Mouse (Mus musculus): Measurements from ENCODE around the gene Olfr1501. TPM values are rescaled to one million over a fixed set of nuclear protein-coding genes. Genes with fewer than 3 reads are reported as not detected.

The Olfr1501 gene
- not detected for polyA plus RNA-seq (2014; fragmentation: Illumina TruSeq; extraction: RNeasy Lipid Tissue Mini Kit (QIAGEN cat#74804); ENCODE audit: insufficient read depth, low read depth, low replicate concordance)

GRCm38 (mm10) chr19:13850592-13850991 is at the start of gene Olfr1501:
Gene Olfr1501 (minus strand): TSS chr19:13850692.

GRCm38 (mm10) chr19:13897828-13898227 is 47.3 kb upstream of the Olfr1501 start, which contains the start of gene Olfr1504:
Gene Olfr1504 (minus strand): TSS chr19:13897928.

GRCm38 (mm10) chr19:13861495-13861894 is 11.0 kb upstream of the Olfr1501 start, which contains the start of gene Olfr1502:
Gene Olfr1502 (plus strand): TSS chr19:13861795.

GRCm38 (mm10) chr19:13830388-13830787 is 20.1 kb downstream of the Olfr1501 start, which contains the start of gene Olfr1500:
Gene Olfr1500 (minus strand): TSS chr19:13830488.

GRCm38 (mm10) chr19:13819347-13819746 is 31.1 kb downstream of the Olfr1501 start, which contains the start of gene Olfr1499:
Gene Olfr1499 (minus strand): TSS chr19:13819447.

GRCm38 (mm10) chr19:13798102-13798501 is 52.4 kb downstream of the Olfr1501 start, which contains the start of gene Olfr1497:
Gene Olfr1497 (minus strand): TSS chr19:13798202.

Other genes starting within 250 kb of the Olfr1501 start
- not detected for gene Olfr1487, start 233.3 kb downstream of the Olfr1501 start, polyA plus RNA-seq (2014; fragmentation: Illumina TruSeq; extraction: RNeasy Lipid Tissue Mini Kit (QIAGEN cat#74804); ENCODE audit: insufficient read depth, low read depth, low replicate concordance)
- gene Olfr1489, start 219.1 kb downstream of the Olfr1501 start, polyA plus RNA-seq (2014; fragmentation: Illumina TruSeq; extraction: RNeasy Lipid Tissue Mini Kit (QIAGEN cat#74804); ENCODE audit: insufficient read depth, low read depth, low replicate concordance), result not detected
- gene Olfr1490, start 199.6 kb downstream of the Olfr1501 start, polyA plus RNA-seq (2014; fragmentation: Illumina TruSeq; extraction: RNeasy Lipid Tissue Mini Kit (QIAGEN cat#74804); ENCODE audit: insufficient read depth, low read depth, low replicate concordance), result not detected
- gene Olfr1491, start 153.4 kb downstream of the Olfr1501 start, polyA plus RNA-seq (2014; fragmentation: Illumina TruSeq; extraction: RNeasy Lipid Tissue Mini Kit (QIAGEN cat#74804); ENCODE audit: insufficient read depth, low read depth, low replicate concordance), result not detected
- gene Olfr1493-ps1, start 127.4 kb downstream of the Olfr1501 start, polyA plus RNA-seq (2014; fragmentation: Illumina TruSeq; extraction: RNeasy Lipid Tissue Mini Kit (QIAGEN cat#74804); ENCODE audit: insufficient read depth, low read depth, low replicate concordance), result not detected
- gene Olfr1494, start 111.0 kb downstream of the Olfr1501 start, polyA plus RNA-seq (2014; fragmentation: Illumina TruSeq; extraction: RNeasy Lipid Tissue Mini Kit (QIAGEN cat#74804); ENCODE audit: insufficient read depth, low read depth, low replicate concordance), result not detected
- gene Olfr1495, start 86.1 kb downstream of the Olfr1501 start, polyA plus RNA-seq (2014; fragmentation: Illumina TruSeq; extraction: RNeasy Lipid Tissue Mini Kit (QIAGEN cat#74804); ENCODE audit: insufficient read depth, low read depth, low replicate concordance), result not detected
- gene Olfr1496, start 72.8 kb downstream of the Olfr1501 start, polyA plus RNA-seq (2014; fragmentation: Illumina TruSeq; extraction: RNeasy Lipid Tissue Mini Kit (QIAGEN cat#74804); ENCODE audit: insufficient read depth, low read depth, low replicate concordance), result not detected
- not detected for gene Olfr1497, start 52.5 kb downstream of the Olfr1501 start, polyA plus RNA-seq (2014; fragmentation: Illumina TruSeq; extraction: RNeasy Lipid Tissue Mini Kit (QIAGEN cat#74804); ENCODE audit: insufficient read depth, low read depth, low replicate concordance)
- not detected for gene Olfr1499, start 31.2 kb downstream of the Olfr1501 start, polyA plus RNA-seq (2014; fragmentation: Illumina TruSeq; extraction: RNeasy Lipid Tissue Mini Kit (QIAGEN cat#74804); ENCODE audit: insufficient read depth, low read depth, low replicate concordance)
- gene Olfr1500, start 20.2 kb downstream of the Olfr1501 start, polyA plus RNA-seq (2014; fragmentation: Illumina TruSeq; extraction: RNeasy Lipid Tissue Mini Kit (QIAGEN cat#74804); ENCODE audit: insufficient read depth, low read depth, low replicate concordance), result not detected
- not detected for gene Olfr1502, start 11.1 kb upstream of the Olfr1501 start, polyA plus RNA-seq (2014; fragmentation: Illumina TruSeq; extraction: RNeasy Lipid Tissue Mini Kit (QIAGEN cat#74804); ENCODE audit: insufficient read depth, low read depth, low replicate concordance)
- gene Olfr1504, start 47.2 kb upstream of the Olfr1501 start, polyA plus RNA-seq (2014; fragmentation: Illumina TruSeq; extraction: RNeasy Lipid Tissue Mini Kit (QIAGEN cat#74804); ENCODE audit: insufficient read depth, low read depth, low replicate concordance), result not detected
- gene Olfr1505, start 62.8 kb upstream of the Olfr1501 start, polyA plus RNA-seq (2014; fragmentation: Illumina TruSeq; extraction: RNeasy Lipid Tissue Mini Kit (QIAGEN cat#74804); ENCODE audit: insufficient read depth, low read depth, low replicate concordance), result not detected